Mouse (Mus musculus) spleen, adult 2 months (tissue): ENCODE data around the gene Gli1.

ENCODE experiments used
- CTCF ChIP-seq: fragments of 200-500 bp; IDR thresholded peaks from 2 replicates; pipeline ENCODE4 v1.5.1; 2011; ENCODE audit warnings: mild to moderate bottlenecking, inconsistent platforms; ENCODE audit not compliant: insufficient read depth, insufficient read length, insufficient replicate concordance; ENCODE audit errors: extremely low read depth
- POLR2A ChIP-seq: fragments of 200-500 bp; IDR thresholded peaks from 2 replicates; pipeline ENCODE4 v1.6.1; 2011; ENCODE audit warnings: low read depth, low read length, inconsistent platforms

DNA sequence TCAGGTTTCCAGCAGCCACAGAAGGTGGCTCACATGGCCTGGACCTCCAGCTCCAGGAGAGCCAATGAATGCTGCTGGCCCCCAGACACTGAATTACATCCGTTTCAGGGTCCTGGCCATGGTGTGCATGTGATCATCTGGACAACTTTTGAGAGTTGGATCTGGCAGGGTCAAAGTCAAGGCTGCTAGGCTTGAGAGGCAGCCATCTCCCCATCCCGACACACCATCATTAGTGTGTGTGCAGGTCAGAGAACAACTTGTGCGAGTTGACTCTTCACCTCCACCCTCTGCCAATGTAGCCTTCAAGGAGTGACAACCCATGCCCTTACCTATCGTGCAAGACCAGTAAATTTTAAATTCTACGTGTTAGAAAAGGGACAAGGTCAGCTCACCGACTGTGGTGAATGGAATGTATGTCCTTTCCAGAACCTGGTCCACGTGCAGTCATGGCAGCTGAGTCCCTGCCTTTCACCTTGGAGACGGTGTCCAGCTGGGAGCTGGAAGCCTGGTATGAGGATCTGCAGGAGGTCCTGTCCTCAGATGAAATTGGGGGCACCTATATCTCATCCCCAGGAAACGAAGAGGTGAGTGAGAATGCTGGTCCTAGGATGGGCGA lies 46.8 kb downstream of the Gli1 start:
- TF ChIP-seq CTCF = no peak
- TF ChIP-seq POLR2A = no peak
